Mouse (Mus musculus) activated CD4-positive, CD25-positive, alpha-beta regulatory T cell, adult 9 weeks (primary cell): ENCODE data around the gene P2rx7. TPM values are rescaled to one million over a fixed set of nuclear protein-coding genes. Genes with fewer than 3 reads are reported as not detected.

ENCODE experiments used
- polyA plus RNA-seq: library from polyadenylated mRNA; unstranded; fragments of 100-300 nt; shearing (Covaris generic); gene quantifications from one replicate; pipeline ENCODE4 v1.2.1, GENCODE M21; 2017

The P2rx7 gene
- polyA plus RNA-seq = 195 TPM

DNA sequence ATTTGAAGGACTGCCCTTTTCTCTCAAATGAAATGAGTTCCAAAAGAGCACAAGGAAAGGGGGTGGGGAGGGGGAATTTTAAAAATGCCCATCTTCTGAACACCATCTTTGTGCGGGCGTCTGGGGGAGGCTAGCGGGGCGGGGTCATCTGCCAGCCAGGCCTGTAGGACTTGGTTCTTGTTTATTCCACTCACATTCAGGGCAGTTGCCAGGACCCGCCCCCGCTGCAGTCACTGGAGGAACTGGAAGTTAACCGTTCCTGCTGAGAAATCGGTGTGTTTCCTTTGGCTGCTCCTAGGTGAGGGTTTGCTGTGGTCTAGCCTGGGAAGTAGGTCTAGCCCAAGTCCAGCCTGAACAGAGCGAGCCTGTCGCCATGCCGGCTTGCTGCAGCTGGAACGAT lies at the start of gene P2rx7:
Gene P2rx7 (plus strand): TSS at position 211 of the 400 bp plus-strand sequence.

DNA sequence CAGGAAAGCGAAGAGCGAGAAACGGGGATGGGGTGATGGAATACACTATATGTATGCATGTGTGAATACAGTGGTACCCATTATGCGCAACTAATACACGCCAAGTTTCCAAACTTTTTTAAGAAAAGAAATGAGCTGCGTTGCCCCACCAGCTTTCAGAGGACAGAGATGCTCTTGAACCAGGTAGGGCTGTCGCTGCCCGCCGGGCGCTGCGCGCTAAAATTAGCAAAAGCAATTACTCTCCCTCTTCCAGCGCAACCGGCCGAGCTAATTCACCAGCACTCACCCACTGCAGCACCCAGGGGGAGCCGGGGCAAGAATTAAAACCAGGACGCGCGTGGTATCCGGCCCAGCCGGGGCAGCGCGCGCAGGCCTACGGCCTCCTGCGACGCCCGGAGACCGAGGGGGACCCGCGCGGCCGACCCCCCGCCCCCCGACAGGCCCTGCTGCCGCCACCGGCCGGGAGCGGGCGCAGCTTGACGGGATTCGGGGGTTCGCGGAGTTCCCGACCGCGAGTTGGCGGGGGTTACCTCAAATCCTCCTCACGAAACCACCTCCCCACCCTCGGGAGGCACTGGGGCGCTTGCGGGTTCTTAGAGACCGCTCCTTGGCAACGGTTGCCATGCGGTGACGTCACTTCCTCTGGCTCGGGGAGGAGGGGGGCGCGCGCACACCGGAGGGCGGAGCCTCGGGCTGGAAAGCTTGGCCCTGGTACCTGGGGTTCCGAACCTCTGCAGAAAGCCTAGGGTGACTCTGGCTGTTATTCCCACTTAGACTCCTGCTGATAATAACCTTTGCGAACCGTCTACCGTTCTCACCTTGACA lies 29.6 kb upstream of the P2rx7 start, which contains the start of gene Ift81:
Gene Ift81 (minus strand): TSS at position 611 of the 825 bp plus-strand sequence.

DNA sequence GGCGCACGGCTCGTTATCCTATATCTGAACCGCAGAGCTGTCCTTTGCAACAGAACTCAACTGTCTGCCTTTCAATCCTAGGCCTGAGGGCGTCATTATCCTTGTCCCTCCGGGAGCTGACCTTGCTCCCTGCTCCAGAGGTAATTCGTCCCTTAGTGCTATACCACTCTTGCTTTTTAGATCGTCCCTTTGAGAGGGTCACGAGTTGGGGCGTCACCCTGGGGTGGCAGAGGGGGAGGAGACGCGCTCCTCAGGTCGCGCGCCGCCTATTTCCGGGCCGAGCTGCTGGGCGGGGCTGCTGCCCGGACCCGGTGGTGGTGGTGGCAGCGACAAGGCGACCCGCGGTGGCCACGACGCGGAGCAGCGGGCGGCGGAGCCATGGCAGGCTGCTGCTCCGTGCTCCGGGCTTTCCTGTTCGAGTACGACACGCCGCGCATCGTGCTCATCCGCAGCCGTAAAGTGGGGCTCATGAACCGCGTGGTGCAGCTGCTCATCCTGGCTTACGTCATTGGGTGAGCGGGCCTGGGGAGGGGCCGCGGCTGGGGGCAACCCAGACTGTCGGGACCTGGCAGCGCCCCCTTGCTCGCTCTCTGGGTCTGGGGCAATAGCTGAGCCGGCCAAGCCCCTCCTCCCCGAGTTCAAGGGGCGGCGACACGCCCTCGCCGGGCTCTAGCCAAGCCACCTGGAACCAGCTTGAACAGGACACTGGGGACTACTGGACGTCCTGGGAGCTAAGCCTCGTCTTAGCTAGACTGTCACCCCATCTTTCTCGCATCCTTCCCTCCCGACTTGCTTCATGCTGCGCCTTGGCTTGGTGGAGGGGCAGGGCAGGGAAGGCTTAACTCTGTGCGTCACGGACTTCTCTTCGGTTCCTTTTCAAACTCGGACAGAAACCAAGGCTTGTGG lies 63.8 kb downstream of the P2rx7 start, which contains the start of gene P2rx4:
Gene P2rx4 (plus strand): TSS at position 269 of the 906 bp plus-strand sequence.

Other genes starting within 250 kb of the P2rx7 start
- 37.4 TPM for gene Anapc7, start 222.2 kb upstream of the P2rx7 start, polyA plus RNA-seq
- gene Atp2a2, start 141.7 kb upstream of the P2rx7 start, polyA plus RNA-seq = 7.1 TPM
- gene Ift81, start 29.4 kb upstream of the P2rx7 start, polyA plus RNA-seq = 4.9 TPM
- gene P2rx4, start 63.6 kb downstream of the P2rx7 start, polyA plus RNA-seq = 46.8 TPM
- 7.8 TPM for gene Camkk2, start 135.5 kb downstream of the P2rx7 start, polyA plus RNA-seq
- gene Anapc5, start 177.4 kb downstream of the P2rx7 start, polyA plus RNA-seq = 243 TPM
- gene Rnf34, start 206.1 kb downstream of the P2rx7 start, polyA plus RNA-seq = 47.2 TPM